Mouse (Mus musculus): Measurements from ENCODE around the gene Gatb. TPM values are rescaled to one million over a fixed set of nuclear protein-coding genes. Genes with fewer than 3 reads are reported as not detected.

Gatb gene
- polyA plus RNA-seq, 1 experiment from 2014 or later = 20.6 TPM

GRCm38 (mm10) chr3:85635591-85635990 is 61.7 kb downstream of the Gatb start:
- H3K4me2 ChIP-seq (ENCODE audit: low read depth, low read length) = no peak overlapping the region
- no peak overlapping the region for H3K4me3 ChIP-seq (ENCODE audit: low read depth, low read length)
- ATAC-seq (ENCODE audit: low read depth) (no peak), DNase-seq (ENCODE audit: low spot score) (no peak)
- no peaks in the 10 kb centered on the region for H3K4me1 ChIP-seq (ENCODE audit: control insufficient read depth, insufficient read depth, low read length)
- no peaks in the 10 kb centered on the region for H3K9me3 ChIP-seq (ENCODE audit: control insufficient read depth, low read length)
- no peaks in the 10 kb centered on the region for H3K36me3 ChIP-seq (ENCODE audit: control insufficient read depth, insufficient read depth, low read length)
- H3K9ac ChIP-seq (ENCODE audit: low read depth, low read length) = no peak overlapping the region
- WGBS = 86% methylated on average over 2 of the region's 2 CpGs
- H3K27me3 ChIP-seq (replicated peaks; ENCODE audit: control insufficient read depth, insufficient read depth, low read length) = no peaks in the 10 kb centered on the region
- no peak overlapping the region for H3K27ac ChIP-seq (replicated peaks; ENCODE audit: low read depth, low read length)

GRCm38 (mm10) chr3:85636716-85637447 is 63.0 kb downstream of the Gatb start:
- Histone ChIP-seq H3K4me2 (ENCODE audit: low read depth, low read length) (no peak overlapping the region), H3K4me3 (ENCODE audit: low read depth, low read length) (no peak overlapping the region), H3K9me3 (ENCODE audit: control insufficient read depth, low read length) (no peaks in the 10 kb centered on the region), H3K36me3 (ENCODE audit: control insufficient read depth, insufficient read depth, low read length) (no peaks in the 10 kb centered on the region), H3K27me3 (replicated peaks; ENCODE audit: control insufficient read depth, insufficient read depth, low read length) (no peaks in the 10 kb centered on the region), H3K4me1 (ENCODE audit: control insufficient read depth, insufficient read depth, low read length) (no peaks in the 10 kb centered on the region), H3K9ac (ENCODE audit: low read depth, low read length) (no peak overlapping the region), H3K27ac (replicated peaks; ENCODE audit: low read depth, low read length) (no peak overlapping the region)
- 86% methylated on average over 5 of the region's 5 CpGs for WGBS
- no peak for DNase-seq (ENCODE audit: low spot score)
- ATAC-seq (ENCODE audit: low read depth) = no peak

- 91% methylated on average over 3 of the region's 3 CpGs for WGBS
- Histone ChIP-seq H3K4me1 (ENCODE audit: control insufficient read depth, insufficient read depth, low read length) (no peaks in the 10 kb centered on the region), H3K4me3 (ENCODE audit: low read depth, low read length) (no peak overlapping the region), H3K4me2 (ENCODE audit: low read depth, low read length) (no peak overlapping the region), H3K9me3 (ENCODE audit: control insufficient read depth, low read length) (no peaks in the 10 kb centered on the region), H3K36me3 (ENCODE audit: control insufficient read depth, insufficient read depth, low read length) (no peaks in the 10 kb centered on the region), H3K9ac (ENCODE audit: low read depth, low read length) (no peak overlapping the region), H3K27ac (replicated peaks; ENCODE audit: low read depth, low read length) (no peak overlapping the region), H3K27me3 (replicated peaks; ENCODE audit: control insufficient read depth, insufficient read depth, low read length) (no peaks in the 10 kb centered on the region)
- no peak; the same call in 1 of the 2 replicates for ATAC-seq (ENCODE audit: low read depth)
- DNase-seq (ENCODE audit: low spot score) = no peak
Observed at GRCm38 (mm10) chr3:85641751-85642150, 67.8 kb downstream of the Gatb start.

- H3K27me3 ChIP-seq (replicated peaks; ENCODE audit: control insufficient read depth, insufficient read depth, low read length) = no peaks in the 10 kb centered on the region
- no peaks in the 10 kb centered on the region for H3K4me1 ChIP-seq (ENCODE audit: control insufficient read depth, insufficient read depth, low read length)
- no peaks in the 10 kb centered on the region for H3K9me3 ChIP-seq (ENCODE audit: control insufficient read depth, low read length)
- H3K9ac ChIP-seq (ENCODE audit: low read depth, low read length) = no peak overlapping the region
- DNase-seq (ENCODE audit: low spot score) = no peak
- no peak overlapping the region for H3K4me2 ChIP-seq (ENCODE audit: low read depth, low read length)
- ATAC-seq (ENCODE audit: low read depth) = no peak
- H3K4me3 ChIP-seq (ENCODE audit: low read depth, low read length) = no peak overlapping the region
- no peaks in the 10 kb centered on the region for H3K36me3 ChIP-seq (ENCODE audit: control insufficient read depth, insufficient read depth, low read length)
- no peak overlapping the region for H3K27ac ChIP-seq (replicated peaks; ENCODE audit: low read depth, low read length)
- WGBS = 85% methylated on average over 3 of the region's 3 CpGs
Observed at GRCm38 (mm10) chr3:85644814-85645213, 70.9 kb downstream of the Gatb start.

GRCm38 (mm10) chr3:85645517-85646004 is 71.6 kb downstream of the Gatb start:
- Histone ChIP-seq H3K9me3 (ENCODE audit: control insufficient read depth, low read length) (no peaks in the 10 kb centered on the region), H3K4me3 (ENCODE audit: low read depth, low read length) (no peak overlapping the region), H3K27me3 (replicated peaks; ENCODE audit: control insufficient read depth, insufficient read depth, low read length) (no peaks in the 10 kb centered on the region), H3K9ac (ENCODE audit: low read depth, low read length) (no peak overlapping the region), H3K4me1 (ENCODE audit: control insufficient read depth, insufficient read depth, low read length) (no peaks in the 10 kb centered on the region), H3K4me2 (ENCODE audit: low read depth, low read length) (no peak overlapping the region), H3K27ac (replicated peaks; ENCODE audit: low read depth, low read length) (no peak overlapping the region), H3K36me3 (ENCODE audit: control insufficient read depth, insufficient read depth, low read length) (no peaks in the 10 kb centered on the region)
- whole genome bisulfite sequencing = 82% methylated on average over 7 of the region's 7 CpGs
- no peak for DNase-seq (ENCODE audit: low spot score)
- ATAC-seq (ENCODE audit: low read depth) = no peak

GRCm38 (mm10) chr3:85649176-85649575 is 75.3 kb downstream of the Gatb start:
- 93% methylated on average over 4 of the region's 4 CpGs for WGBS
- Histone ChIP-seq H3K4me2 (ENCODE audit: low read depth, low read length) (no peak overlapping the region), H3K4me3 (ENCODE audit: low read depth, low read length) (no peak overlapping the region), H3K4me1 (ENCODE audit: control insufficient read depth, insufficient read depth, low read length) (no peaks in the 10 kb centered on the region), H3K27me3 (replicated peaks; ENCODE audit: control insufficient read depth, insufficient read depth, low read length) (no peaks in the 10 kb centered on the region), H3K36me3 (ENCODE audit: control insufficient read depth, insufficient read depth, low read length) (peaks cover 4% of the 10 kb centered on the region; the same call in 1 of the 2 replicates), H3K9ac (ENCODE audit: low read depth, low read length) (no peak overlapping the region), H3K27ac (replicated peaks; ENCODE audit: low read depth, low read length) (no peak overlapping the region), H3K9me3 (ENCODE audit: control insufficient read depth, low read length) (no peaks in the 10 kb centered on the region)
- ATAC-seq (ENCODE audit: low read depth) (no peak), DNase-seq (ENCODE audit: low spot score) (no peak)

- Histone ChIP-seq H3K4me3 (ENCODE audit: low read depth, low read length) (no peak overlapping the region), H3K4me2 (ENCODE audit: low read depth, low read length) (no peak overlapping the region), H3K27ac (replicated peaks; ENCODE audit: low read depth, low read length) (no peak overlapping the region), H3K4me1 (ENCODE audit: control insufficient read depth, insufficient read depth, low read length) (no peaks in the 10 kb centered on the region), H3K9ac (ENCODE audit: low read depth, low read length) (no peak overlapping the region), H3K9me3 (ENCODE audit: control insufficient read depth, low read length) (no peaks in the 10 kb centered on the region), H3K27me3 (replicated peaks; ENCODE audit: control insufficient read depth, insufficient read depth, low read length) (no peaks in the 10 kb centered on the region), H3K36me3 (ENCODE audit: control insufficient read depth, insufficient read depth, low read length) (peaks cover 5% of the 10 kb centered on the region; the same call in 1 of the 2 replicates)
- no peak; the same call in 1 of the 2 replicates for ATAC-seq (ENCODE audit: low read depth)
- DNase-seq (ENCODE audit: low spot score) = peak; percentile 59
- 79% methylated on average over 4 of the region's 4 CpGs for WGBS
Observed at GRCm38 (mm10) chr3:85652727-85653665, 79.1 kb downstream of the Gatb start.

GRCm38 (mm10) chr3:85655538-85655937 is 81.6 kb downstream of the Gatb start:
- H3K9me3 ChIP-seq (ENCODE audit: control insufficient read depth, low read length) = no peaks in the 10 kb centered on the region
- H3K4me3 ChIP-seq (ENCODE audit: low read depth, low read length) = no peak overlapping the region
- H3K4me1 ChIP-seq (ENCODE audit: control insufficient read depth, insufficient read depth, low read length) = no peaks in the 10 kb centered on the region; the same call in 1 of the 2 replicates
- H3K27ac ChIP-seq (replicated peaks; ENCODE audit: low read depth, low read length) = no peak overlapping the region
- ATAC-seq (ENCODE audit: low read depth) (no peak), DNase-seq (ENCODE audit: low spot score) (no peak)
- peaks cover 5% of the 10 kb centered on the region; the same call in 1 of the 2 replicates for H3K36me3 ChIP-seq (ENCODE audit: control insufficient read depth, insufficient read depth, low read length)
- no peak overlapping the region for H3K9ac ChIP-seq (ENCODE audit: low read depth, low read length)
- no peak overlapping the region for H3K4me2 ChIP-seq (ENCODE audit: low read depth, low read length)
- WGBS = 94% methylated on average over 3 of the region's 3 CpGs
- H3K27me3 ChIP-seq (replicated peaks; ENCODE audit: control insufficient read depth, insufficient read depth, low read length) = no peaks in the 10 kb centered on the region

All from embryonic facial prominence, embryonic 14.5 days (tissue).